Mouse (Mus musculus): ENCODE data around the gene Slc22a6. TPM values are rescaled to one million over a fixed set of nuclear protein-coding genes. Genes with fewer than 3 reads are reported as not detected.

Slc22a6 gene
- polyA plus RNA-seq, 1 experiment = 0.08 TPM

GRCm38 (mm10) chr19:8656341-8656740 lies 38.5 kb downstream of the Slc22a6 start:
- WGBS = 73% methylated on average over 4 of the region's 4 CpGs
- H3K36me3 ChIP-seq (ENCODE audit: control insufficient read depth, insufficient read depth, low read length) = no peaks in the 10 kb centered on the region
- H3K27ac ChIP-seq (ENCODE audit: insufficient read depth, low read length) = no peak overlapping the region
- DNase-seq (ENCODE audit: low read depth in 1 of 2, low spot score in 2 of 2) = no peak
- no peaks in the 10 kb centered on the region for H3K4me1 ChIP-seq (ENCODE audit: control insufficient read depth, insufficient read depth, insufficient read length)
- H3K27me3 ChIP-seq (ENCODE audit: control insufficient read depth, insufficient read depth, low read length) = peaks cover 1% of the 10 kb centered on the region; the same call in 1 of the 2 replicates
- TF ChIP-seq POLR2A (IDR thresholded peaks at IDR 0.05; ENCODE audit: low read depth, low read length) (no peak), CTCF (IDR thresholded peaks at IDR 0.05; ENCODE audit: extremely low read depth, insufficient read depth, insufficient read length, insufficient replicate concordance) (no peak)
- H3K4me3 ChIP-seq (ENCODE audit: extremely low read depth, insufficient read depth, insufficient read length) = no peak overlapping the region

DNA sequence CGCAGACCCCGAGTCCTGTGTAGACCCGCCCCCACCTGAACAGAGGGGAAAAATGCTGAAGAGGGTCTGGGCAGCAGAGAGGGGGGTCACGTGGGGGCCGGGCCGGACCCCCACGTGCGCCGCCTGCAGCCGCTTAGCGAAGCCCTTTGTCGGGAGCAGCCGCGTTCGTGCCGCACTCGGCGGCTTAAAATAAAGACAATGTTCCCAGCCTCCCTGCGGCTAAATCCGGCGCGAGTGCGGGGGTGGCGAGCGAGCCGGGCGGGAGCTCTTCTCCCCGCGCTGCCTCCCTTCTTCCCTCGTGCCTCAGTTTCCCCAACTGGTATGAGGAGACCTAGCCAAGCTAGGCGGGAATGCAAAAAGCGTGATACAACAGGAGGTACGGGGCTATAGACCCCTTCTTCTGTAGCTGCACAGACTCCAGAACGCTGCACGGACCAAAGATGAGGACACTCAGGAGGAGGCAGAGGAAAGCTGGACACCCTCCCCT lies 44.0 kb downstream of the Slc22a6 start:
- Histone ChIP-seq H3K27me3 (ENCODE audit: control insufficient read depth, insufficient read depth, low read length) (peaks cover 6% of the 10 kb centered on the region; the same call in 1 of the 2 replicates), H3K27ac (ENCODE audit: insufficient read depth, low read length) (no peak overlapping the region), H3K36me3 (ENCODE audit: control insufficient read depth, insufficient read depth, low read length) (no peaks in the 10 kb centered on the region), H3K4me3 (ENCODE audit: extremely low read depth, insufficient read depth, insufficient read length) (no peak overlapping the region), H3K4me1 (ENCODE audit: control insufficient read depth, insufficient read depth, insufficient read length) (peaks cover 2% of the 10 kb centered on the region; the same call in 1 of the 2 replicates)
- 2% methylated on average over 35 of the region's 35 CpGs for WGBS
- no peak for DNase-seq (ENCODE audit: low read depth in 1 of 2, low spot score in 2 of 2)
- TF ChIP-seq POLR2A (IDR thresholded peaks at IDR 0.05; ENCODE audit: low read depth, low read length) = no peak

- TF ChIP-seq POLR2A (IDR thresholded peaks at IDR 0.05; ENCODE audit: low read depth, low read length) (no peak), CTCF (IDR thresholded peaks at IDR 0.05; ENCODE audit: extremely low read depth, insufficient read depth, insufficient read length, insufficient replicate concordance) (peak; percentile 35; the same call in 1 of the 2 replicates)
- 8% methylated on average over 11 of the region's 11 CpGs for WGBS
- H3K36me3 ChIP-seq (ENCODE audit: control insufficient read depth, insufficient read depth, low read length) = no peaks in the 10 kb centered on the region
- no peak overlapping the region for H3K4me3 ChIP-seq (ENCODE audit: extremely low read depth, insufficient read depth, insufficient read length)
- H3K4me1 ChIP-seq (ENCODE audit: control insufficient read depth, insufficient read depth, insufficient read length) = peaks cover 2% of the 10 kb centered on the region; the same call in 1 of the 2 replicates
- no peak overlapping the region for H3K27ac ChIP-seq (ENCODE audit: insufficient read depth, low read length)
- H3K27me3 ChIP-seq (ENCODE audit: control insufficient read depth, insufficient read depth, low read length) = peaks cover 6% of the 10 kb centered on the region; the same call in 1 of the 2 replicates
- DNase-seq (ENCODE audit: low read depth in 1 of 2, low spot score in 2 of 2) = peak in 1 of 2 experiments; percentile 23
These were observed 44.5 kb downstream of the Slc22a6 start for GRCm38 (mm10) chr19:8662337-8662736.

DNA sequence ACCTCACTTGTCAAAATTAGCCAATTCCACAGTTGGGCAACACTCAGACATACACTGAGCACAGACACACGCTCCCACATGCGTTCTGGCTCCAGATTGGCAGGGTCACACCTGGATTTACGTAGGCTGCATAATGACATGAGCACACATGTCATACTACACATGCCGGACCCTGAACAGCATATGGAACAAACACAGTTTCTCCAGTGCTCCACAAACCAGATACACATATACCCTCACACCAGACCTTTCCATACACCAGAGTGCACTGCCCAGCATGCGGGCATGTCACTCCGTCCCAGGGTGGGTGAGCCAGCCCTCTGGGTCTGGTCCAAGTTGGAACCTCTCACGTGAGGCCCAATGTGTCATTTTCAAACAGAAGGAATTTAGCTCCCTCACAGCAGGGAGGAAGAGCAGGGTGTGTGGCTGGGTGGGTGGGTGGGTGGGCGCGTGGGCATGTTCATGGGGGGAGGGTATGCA lies 45.6 kb downstream of the Slc22a6 start, which contains the start of gene Chrm1:
Chrm1 (plus strand) TSS at position 430 of the 480 bp plus-strand sequence.
- no peak for DNase-seq (ENCODE audit: low read depth in 1 of 2, low spot score in 2 of 2)
- 79% methylated on average over 9 of the region's 9 CpGs for WGBS
- Histone ChIP-seq H3K27me3 (ENCODE audit: control insufficient read depth, insufficient read depth, low read length) (peaks cover 6% of the 10 kb centered on the region; the same call in 1 of the 2 replicates), H3K27ac (ENCODE audit: insufficient read depth, low read length) (no peak within 1 kb of the TSS), H3K4me3 (ENCODE audit: extremely low read depth, insufficient read depth, insufficient read length) (no peak within 1 kb of the TSS), H3K36me3 (ENCODE audit: control insufficient read depth, insufficient read depth, low read length) (no peaks in the 10 kb centered on the region), H3K4me1 (ENCODE audit: control insufficient read depth, insufficient read depth, insufficient read length) (peaks cover 2% of the 10 kb centered on the region; the same call in 1 of the 2 replicates)
- TF ChIP-seq POLR2A (IDR thresholded peaks at IDR 0.05; ENCODE audit: low read depth, low read length) = no peak
- TF ChIP-seq CTCF (IDR thresholded peaks at IDR 0.05; ENCODE audit: extremely low read depth, insufficient read depth, insufficient read length, insufficient replicate concordance) = no peak

DNA sequence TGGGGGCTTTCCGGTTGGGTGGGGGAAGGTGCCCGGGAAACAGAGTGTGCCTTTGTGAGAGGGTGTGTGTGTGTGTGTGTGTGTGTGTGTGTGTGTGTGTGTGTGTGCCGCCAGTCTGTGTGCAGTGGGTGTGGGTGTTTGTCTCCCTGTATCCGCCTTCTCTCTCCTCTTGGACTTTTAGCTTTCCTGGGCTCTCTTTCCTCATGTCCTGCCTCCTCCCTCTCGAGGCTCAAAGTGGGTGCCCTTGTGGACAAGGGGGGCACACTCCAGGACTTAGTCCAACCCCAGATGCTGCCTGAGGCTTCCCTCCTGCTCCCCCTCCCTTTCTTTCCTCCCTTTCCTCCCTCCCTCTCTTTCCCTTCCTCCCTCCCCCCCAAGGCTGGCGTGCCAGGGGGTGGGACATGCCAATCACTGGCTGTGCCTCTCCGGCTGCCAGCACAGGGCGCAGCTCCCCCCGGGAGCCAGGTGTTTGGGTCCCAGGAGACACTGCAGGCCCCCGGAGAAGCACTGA lies 46.1 kb downstream of the Slc22a6 start:
- TF ChIP-seq CTCF (IDR thresholded peaks at IDR 0.05; ENCODE audit: extremely low read depth, insufficient read depth, insufficient read length, insufficient replicate concordance) = no peak
- TF ChIP-seq POLR2A (IDR thresholded peaks at IDR 0.05; ENCODE audit: low read depth, low read length) = no peak
- WGBS = 31% methylated on average over 9 of the region's 10 CpGs
- H3K36me3 ChIP-seq (ENCODE audit: control insufficient read depth, insufficient read depth, low read length) = no peaks in the 10 kb centered on the region
- no peak for DNase-seq (ENCODE audit: low read depth in 1 of 2, low spot score in 2 of 2)
- H3K4me3 ChIP-seq (ENCODE audit: extremely low read depth, insufficient read depth, insufficient read length) = no peak overlapping the region
- peaks cover 2% of the 10 kb centered on the region; the same call in 1 of the 2 replicates for H3K4me1 ChIP-seq (ENCODE audit: control insufficient read depth, insufficient read depth, insufficient read length)
- H3K27me3 ChIP-seq (ENCODE audit: control insufficient read depth, insufficient read depth, low read length) = peaks cover 6% of the 10 kb centered on the region; the same call in 1 of the 2 replicates
- no peak overlapping the region for H3K27ac ChIP-seq (ENCODE audit: insufficient read depth, low read length)

GRCm38 (mm10) chr19:8664859-8665258 lies 47.0 kb downstream of the Slc22a6 start:
- 74% methylated on average over 3 of the region's 3 CpGs for WGBS
- no peak for DNase-seq (ENCODE audit: low read depth in 1 of 2, low spot score in 2 of 2)
- H3K4me1 ChIP-seq (ENCODE audit: control insufficient read depth, insufficient read depth, insufficient read length) = peaks cover 2% of the 10 kb centered on the region; the same call in 1 of the 2 replicates
- H3K36me3 ChIP-seq (ENCODE audit: control insufficient read depth, insufficient read depth, low read length) = no peaks in the 10 kb centered on the region
- TF ChIP-seq CTCF (IDR thresholded peaks at IDR 0.05; ENCODE audit: extremely low read depth, insufficient read depth, insufficient read length, insufficient replicate concordance) (no peak), POLR2A (IDR thresholded peaks at IDR 0.05; ENCODE audit: low read depth, low read length) (no peak)
- H3K4me3 ChIP-seq (ENCODE audit: extremely low read depth, insufficient read depth, insufficient read length) = no peak overlapping the region
- H3K27ac ChIP-seq (ENCODE audit: insufficient read depth, low read length) = no peak overlapping the region
- H3K27me3 ChIP-seq (ENCODE audit: control insufficient read depth, insufficient read depth, low read length) = peaks cover 6% of the 10 kb centered on the region; the same call in 1 of the 2 replicates

DNA sequence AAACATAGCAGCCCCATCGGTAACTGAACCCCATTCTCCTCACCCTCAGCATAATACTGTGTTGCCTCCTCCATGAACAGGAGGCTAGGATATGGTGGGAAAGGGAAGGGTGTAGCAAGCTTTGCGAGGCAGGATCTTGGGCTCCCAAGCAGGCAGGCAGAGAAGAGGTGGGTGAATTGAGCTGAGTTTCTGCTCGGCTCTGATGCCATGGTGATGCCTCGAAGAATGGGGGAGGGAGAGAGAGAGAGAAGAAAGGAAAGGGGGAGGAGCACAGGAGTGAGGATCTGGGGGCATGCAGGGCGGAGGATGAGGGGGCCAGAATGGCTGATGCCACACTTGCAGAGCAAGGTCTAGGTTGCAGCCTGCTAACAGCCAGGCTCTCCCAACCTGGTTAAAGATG lies 47.9 kb downstream of the Slc22a6 start:
- Histone ChIP-seq H3K36me3 (ENCODE audit: control insufficient read depth, insufficient read depth, low read length) (no peaks in the 10 kb centered on the region), H3K4me1 (ENCODE audit: control insufficient read depth, insufficient read depth, insufficient read length) (peaks cover 2% of the 10 kb centered on the region; the same call in 1 of the 2 replicates), H3K27ac (ENCODE audit: insufficient read depth, low read length) (no peak overlapping the region), H3K4me3 (ENCODE audit: extremely low read depth, insufficient read depth, insufficient read length) (no peak overlapping the region), H3K27me3 (ENCODE audit: control insufficient read depth, insufficient read depth, low read length) (peaks cover 6% of the 10 kb centered on the region; the same call in 1 of the 2 replicates)
- WGBS = 81% methylated on average over 5 of the region's 5 CpGs
- DNase-seq (ENCODE audit: low read depth in 1 of 2, low spot score in 2 of 2) = no peak
- TF ChIP-seq POLR2A (IDR thresholded peaks at IDR 0.05; ENCODE audit: low read depth, low read length) = no peak
- TF ChIP-seq CTCF (IDR thresholded peaks at IDR 0.05; ENCODE audit: extremely low read depth, insufficient read depth, insufficient read length, insufficient replicate concordance) = no peak

Data from spleen, adult 2 months (tissue).